Mouse (Mus musculus): ENCODE measurements around the gene Lmx1a.

Lmx1a gene

GRCm38 (mm10) chr1:167888816-167889215, 199.8 kb downstream of the Lmx1a start:
- DNase-seq (ENCODE audit: low spot score) = no peak

GRCm38 (mm10) chr1:167896234-167896633, 207.2 kb downstream of the Lmx1a start:
- DNase-seq (ENCODE audit: low spot score) = no peak
